Mouse (Mus musculus): Measurements from ENCODE around the gene Nos1. TPM values are rescaled to one million over a fixed set of nuclear protein-coding genes. Genes with fewer than 3 reads are reported as not detected.

Gene Nos1
- polyA plus RNA-seq, 1 experiment from 2014 or later: 0.39 TPM

GRCm38 (mm10) chr5:118005728-118006127 is 224.9 kb downstream of the Nos1 start:
- 87% methylated on average over 1 of the region's 1 CpGs for WGBS
- Histone ChIP-seq H3K36me3 (peaks cover 96% of the 10 kb centered on the region), H3K4me1 (no peaks in the 10 kb centered on the region), H3K27me3 (no peaks in the 10 kb centered on the region), H3K9ac (0 out of 2 replicates have a peak overlapping the region, but pooled peaks have one; percentile 27), H3K27ac (no peak overlapping the region), H3K4me2 (no peak overlapping the region), H3K9me3 (no peaks in the 10 kb centered on the region), H3K4me3 (no peak overlapping the region)
- no peak for ATAC-seq (ENCODE audit: insufficient number of reproducible peaks, insufficient read depth, low FRiP score, low TSS enrichment, low read depth)

GRCm38 (mm10) chr5:118008344-118008743 is 227.5 kb downstream of the Nos1 start:
- Histone ChIP-seq H3K9ac (no peak overlapping the region), H3K36me3 (peaks cover 73% of the 10 kb centered on the region), H3K4me1 (no peaks in the 10 kb centered on the region), H3K4me3 (no peak overlapping the region), H3K27ac (no peak overlapping the region), H3K9me3 (no peaks in the 10 kb centered on the region), H3K4me2 (no peak overlapping the region), H3K27me3 (no peaks in the 10 kb centered on the region)
- 94% methylated on average over 13 of the region's 13 CpGs for whole genome bisulfite sequencing
- ATAC-seq (ENCODE audit: insufficient number of reproducible peaks, insufficient read depth, low FRiP score, low TSS enrichment, low read depth): no peak

Other genes with a start within 250 kb of the Nos1 start
- 73.7 TPM in 2 replicates for gene Fbxo21, start 195.7 kb downstream of the Nos1 start, polyA plus RNA-seq (2015; fragmentation: Nextera tagmentation; extraction: Ambion mirVana)
- gene Tesc, start 246.7 kb downstream of the Nos1 start, polyA plus RNA-seq (2015; fragmentation: Nextera tagmentation; extraction: Ambion mirVana): 7.3 and 9.2 TPM in 2 replicates

All from embryonic facial prominence, embryonic 13.5 days (tissue).